Mouse (Mus musculus) G1E-ER4 (cell line): ENCODE results near the gene Ckb. TPM values are rescaled to one million over a fixed set of nuclear protein-coding genes. Genes with fewer than 3 reads are reported as not detected.

Source experiments
- GATA1 ChIP-seq: IDR thresholded peaks from one replicate; pipeline ENCODE4 v1.8.0; 2012; ENCODE audit warnings: low read length, inconsistent platforms
- polyA plus RNA-seq: library from polyadenylated mRNA; stranded (reverse); fragments of >175 nt; gene quantifications from 2 replicates; pipeline ENCODE4 v1.2.3, GENCODE M21; 2012

Gene Ckb
- not detected in 2 replicates for polyA plus RNA-seq

DNA sequence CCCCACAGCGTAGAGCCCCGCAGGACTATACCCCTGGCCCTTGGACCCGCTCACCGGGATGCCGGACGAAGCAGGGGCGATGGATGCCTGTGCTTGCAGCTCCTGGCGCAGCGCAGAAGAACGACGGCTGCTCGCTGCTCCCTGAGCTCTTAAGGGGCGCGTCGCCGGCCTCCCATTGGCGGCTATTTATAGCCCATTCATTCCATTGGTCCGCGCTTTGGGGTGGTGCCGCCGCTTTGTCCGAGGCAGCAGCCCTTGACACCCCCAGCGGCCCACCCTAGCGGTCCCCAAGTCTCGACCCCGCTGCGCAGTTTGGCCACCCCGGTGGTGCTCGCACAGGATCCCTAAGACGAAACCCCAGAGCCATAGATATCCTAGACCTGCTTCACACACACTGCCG, at the start of gene Ckb:
Gene Ckb (minus strand): TSS at position 163 of the 400 bp plus-strand sequence.
- no peak for TF ChIP-seq GATA1

DNA sequence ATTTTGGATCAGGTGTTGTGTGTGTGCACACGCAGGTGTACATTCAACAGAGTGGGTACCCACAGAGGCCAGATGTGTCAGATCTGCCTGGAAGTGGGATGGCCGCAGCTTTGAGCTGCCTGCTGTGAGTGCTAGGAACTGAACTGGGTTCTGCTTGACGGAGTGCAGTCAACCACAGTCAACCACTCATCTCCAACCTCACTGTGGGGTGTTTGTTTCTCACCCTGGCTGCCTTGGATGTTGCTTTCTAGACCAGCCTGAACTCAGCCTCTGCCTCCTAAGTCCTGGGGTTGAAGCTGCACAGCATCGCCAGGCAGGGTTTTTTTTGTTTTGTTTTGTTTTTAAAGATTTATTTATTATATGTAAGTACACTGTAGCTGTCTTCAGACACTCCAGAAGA, 48.1 kb upstream of the Ckb start:
- no peak for TF ChIP-seq GATA1

DNA sequence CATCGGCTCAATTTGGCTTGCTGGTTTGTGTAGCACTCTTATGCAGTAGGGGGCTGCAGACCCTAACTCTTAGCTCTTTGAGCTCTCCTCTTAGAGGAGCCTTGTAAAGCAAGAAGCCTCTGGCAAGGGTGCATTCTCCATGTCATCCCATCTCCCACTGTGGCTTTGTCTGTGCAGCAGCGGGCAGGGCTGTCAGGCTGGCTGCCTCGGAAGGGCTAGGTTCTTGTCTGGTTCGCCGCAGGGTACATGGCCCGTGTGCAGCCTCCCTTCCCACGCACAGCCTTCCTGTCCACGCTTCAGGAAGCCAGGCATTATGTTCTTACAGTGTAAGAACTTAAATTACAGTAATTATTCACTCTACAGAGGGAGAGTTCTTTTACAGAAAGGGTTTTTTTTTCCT, 46.5 kb upstream of the Ckb start:
- TF ChIP-seq GATA1 = no peak

DNA sequence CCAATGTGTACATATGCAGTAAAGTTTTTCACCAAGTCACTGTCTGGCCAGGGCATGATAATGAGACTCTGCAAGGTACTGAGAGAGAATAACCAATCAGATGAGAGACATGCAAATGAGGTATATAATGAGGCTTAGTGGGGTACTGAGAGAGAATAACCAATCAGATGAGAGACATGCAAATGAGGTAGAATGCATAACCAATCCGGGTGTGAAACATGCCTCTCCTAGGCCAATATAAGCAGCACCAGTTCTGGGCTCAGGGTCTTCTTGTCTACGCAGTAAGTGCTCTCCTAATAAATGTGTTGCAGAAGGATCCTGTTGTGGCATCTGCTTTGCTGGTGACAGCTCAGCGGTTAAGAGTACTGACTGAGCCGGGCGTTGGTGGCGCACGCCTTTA, 44.4 kb upstream of the Ckb start:
- no peak for TF ChIP-seq GATA1

DNA sequence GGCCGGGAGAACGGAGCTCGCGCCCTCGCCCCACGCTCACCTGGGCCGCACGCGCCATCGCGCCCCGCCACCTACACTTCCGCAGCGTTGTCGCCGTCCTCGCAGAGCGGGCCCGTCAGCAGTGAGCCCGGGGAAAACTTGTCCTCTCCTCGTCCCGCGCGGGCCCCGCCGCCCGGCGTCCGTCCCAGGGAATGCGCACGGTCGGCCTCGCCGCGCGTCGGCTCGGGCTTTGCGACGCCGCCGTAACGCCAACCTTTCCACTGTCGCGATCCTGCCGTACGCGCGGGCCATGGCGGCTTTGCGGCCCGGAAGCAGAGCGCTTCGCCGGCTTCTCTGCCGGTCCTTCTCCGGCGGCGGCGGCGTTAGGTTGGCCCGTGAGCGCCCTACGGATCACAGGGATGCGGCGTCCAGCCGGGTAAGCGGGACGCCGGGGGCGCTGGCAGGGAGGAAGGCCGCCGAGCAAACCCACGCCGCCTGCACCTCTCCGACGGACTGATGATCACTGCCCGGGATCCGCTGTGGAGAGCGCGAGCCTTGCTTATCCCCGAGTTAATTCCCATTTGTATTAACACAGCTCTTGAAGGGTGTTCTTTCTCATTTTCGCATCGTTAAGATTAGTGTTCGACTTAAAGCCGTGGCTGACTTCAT, 41.0 kb upstream of the Ckb start, which contains the start of the genes Bag5 and Apopt1:
Gene Bag5 (minus strand): TSS at position 254 of the 648 bp plus-strand sequence.
Gene Apopt1 (plus strand): TSS at position 258 of the 648 bp plus-strand sequence.
- no peak for TF ChIP-seq GATA1

DNA sequence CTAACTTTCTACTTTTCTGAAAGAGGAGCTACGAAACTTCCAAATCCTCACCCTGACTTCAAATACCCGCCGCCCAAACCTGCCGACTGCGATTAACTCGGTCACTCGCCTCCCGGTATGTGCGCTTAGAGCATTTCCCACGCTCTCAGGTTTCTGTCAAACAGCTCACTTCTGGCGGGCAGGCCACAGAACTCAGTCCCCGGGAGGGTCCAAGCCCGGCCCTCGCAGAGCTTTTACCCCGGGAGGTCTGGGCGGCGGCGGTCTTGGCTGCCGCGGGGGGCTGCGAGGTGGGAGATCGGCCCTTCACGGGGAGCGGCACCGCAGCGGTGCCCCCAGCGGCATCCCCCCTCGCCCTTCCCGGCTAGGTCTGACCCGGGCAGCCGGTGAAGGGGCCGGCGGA, 40.3 kb upstream of the Ckb start:
- no peak for TF ChIP-seq GATA1

DNA sequence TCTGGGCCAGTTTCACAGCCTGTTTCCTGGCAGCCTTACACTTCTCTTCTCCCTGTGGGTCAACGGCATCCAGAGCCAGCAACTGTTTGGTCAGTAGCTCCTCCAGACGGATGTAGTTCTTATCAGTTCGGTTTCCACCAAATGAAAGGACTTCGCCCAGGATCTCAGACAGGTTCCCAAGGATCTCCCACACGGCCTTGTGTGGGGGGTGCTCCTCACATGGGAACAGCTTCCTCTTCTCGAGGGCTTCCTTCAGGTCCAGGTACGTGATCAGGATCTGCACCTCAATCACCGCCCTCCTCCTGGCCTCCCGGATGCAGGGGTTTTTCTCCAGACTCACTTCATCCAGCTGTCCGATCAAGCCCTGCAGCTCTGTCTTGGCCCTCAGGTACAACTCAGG, 38.0 kb upstream of the Ckb start:
- no peak for TF ChIP-seq GATA1

DNA sequence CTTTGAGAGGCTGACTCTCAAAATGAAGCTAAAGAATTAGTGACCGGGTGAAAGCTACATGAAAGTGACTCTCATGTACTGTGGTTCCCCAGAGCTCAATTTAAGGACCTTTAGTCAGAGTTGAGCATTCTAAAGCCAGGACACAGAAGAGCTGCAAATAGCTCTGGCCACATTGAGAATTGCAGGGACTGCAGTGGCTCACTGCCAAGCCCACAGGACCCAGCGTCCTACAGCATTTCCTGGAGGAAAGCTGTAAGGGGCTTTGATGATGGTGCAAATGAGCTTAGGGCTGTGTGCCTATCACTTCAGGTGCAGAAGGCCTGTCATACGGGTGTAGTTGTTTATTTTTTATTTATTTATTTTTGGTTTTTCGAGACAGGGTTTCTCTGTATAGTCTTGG, 36.0 kb upstream of the Ckb start:
- TF ChIP-seq GATA1 = no peak

DNA sequence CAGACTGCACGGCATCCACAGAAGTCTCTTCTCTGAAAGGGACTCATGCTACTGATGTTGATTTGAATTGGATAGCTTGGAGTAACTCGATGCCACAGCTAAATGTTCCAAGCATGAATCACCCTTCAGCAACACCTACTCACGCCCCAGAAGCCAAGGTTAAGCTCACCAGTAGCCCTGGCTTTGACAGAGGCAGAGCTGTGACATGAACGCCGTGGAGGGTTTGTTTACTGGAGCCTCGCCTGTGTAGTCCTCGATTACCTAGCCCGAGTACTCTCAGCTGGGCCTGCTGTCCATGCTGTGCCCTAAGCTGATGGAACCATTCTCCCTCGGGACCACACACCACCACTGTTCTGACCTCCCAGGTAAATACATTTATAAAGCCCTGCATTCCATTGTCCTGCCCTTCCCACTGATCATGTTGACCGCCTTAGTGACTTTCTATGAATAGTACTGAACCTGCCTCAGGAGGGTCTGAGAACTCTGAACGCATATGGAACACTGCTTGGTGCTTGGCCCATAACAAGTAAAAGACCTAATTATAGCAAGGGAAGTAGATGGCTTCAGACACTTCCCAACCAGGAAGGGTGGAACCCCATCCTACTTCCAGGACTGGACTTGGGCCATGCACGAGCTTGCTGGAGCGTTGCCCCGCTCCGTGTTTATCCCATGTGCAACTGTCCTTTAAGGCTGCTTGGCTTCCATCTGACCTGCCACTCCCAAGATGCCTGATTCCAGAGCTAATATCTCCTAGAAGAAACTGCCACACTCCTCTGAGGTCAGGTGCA, 33.2 kb upstream of the Ckb start:
- no peak for TF ChIP-seq GATA1

DNA sequence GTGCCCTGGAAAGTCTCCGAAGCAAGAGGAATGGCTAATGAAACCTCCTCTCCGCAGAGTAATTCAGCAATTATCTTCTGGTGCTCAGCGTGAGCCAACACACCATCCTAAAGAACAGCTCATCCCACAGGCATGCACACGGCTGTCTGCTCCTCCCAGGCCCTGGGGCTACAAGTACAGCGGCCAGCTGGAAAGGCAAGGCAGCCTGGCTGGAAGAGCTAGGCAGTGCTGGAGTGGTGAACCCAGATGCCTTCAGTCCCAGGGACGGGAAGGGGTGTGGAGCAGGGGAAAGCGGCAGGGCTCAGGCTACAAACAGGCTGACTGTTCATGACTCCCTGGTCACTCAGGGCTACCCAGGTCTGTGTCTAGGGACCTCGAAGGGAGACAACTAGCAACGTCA, 32.5 kb upstream of the Ckb start:
- no peak for TF ChIP-seq GATA1

DNA sequence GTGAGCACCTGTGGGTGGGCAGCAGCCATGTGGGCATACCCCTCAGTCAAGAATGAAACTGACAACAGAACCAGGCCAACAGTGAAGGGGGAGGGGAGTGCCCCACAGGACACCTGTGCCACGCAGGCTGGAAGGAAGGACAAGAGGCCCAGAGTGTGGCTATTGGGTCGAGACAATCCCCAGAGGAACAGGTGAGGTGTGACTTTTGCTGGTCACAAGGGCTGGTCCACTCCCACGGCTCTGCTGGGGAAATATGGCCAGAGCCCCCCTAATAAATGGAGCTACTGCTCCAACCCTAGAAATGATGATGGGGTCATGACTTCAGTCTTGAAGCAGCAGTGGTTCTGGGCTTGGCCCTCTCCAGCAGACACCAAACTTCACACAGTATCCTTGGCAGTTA, 31.2 kb upstream of the Ckb start:
- TF ChIP-seq GATA1 = no peak

DNA sequence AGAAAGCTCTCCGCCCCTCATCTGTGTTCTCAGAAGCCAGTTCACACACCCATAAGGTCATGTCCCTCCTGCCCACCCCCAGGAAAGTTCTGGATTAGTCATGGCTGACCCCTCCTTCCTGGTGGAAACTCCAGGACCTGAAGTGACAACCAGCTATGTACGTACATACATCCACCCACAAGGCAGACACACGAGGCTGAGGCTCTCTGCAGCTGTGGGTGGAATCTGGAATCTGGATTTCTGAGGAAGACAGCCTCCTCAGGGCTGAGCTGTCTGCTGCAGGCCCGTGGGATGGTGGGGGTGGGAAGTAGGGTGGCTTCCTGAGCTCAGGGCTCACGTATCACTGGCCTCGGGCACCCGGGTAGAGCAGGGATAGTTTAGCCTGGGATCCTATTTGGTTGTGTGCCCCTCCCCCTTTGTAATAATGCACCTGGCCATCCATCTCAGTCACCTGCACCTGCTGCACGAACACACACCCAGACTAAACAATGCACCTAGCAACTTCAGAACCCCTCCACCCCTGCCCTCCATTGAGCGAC, 28.9 kb upstream of the Ckb start:
- TF ChIP-seq GATA1 = no peak

DNA sequence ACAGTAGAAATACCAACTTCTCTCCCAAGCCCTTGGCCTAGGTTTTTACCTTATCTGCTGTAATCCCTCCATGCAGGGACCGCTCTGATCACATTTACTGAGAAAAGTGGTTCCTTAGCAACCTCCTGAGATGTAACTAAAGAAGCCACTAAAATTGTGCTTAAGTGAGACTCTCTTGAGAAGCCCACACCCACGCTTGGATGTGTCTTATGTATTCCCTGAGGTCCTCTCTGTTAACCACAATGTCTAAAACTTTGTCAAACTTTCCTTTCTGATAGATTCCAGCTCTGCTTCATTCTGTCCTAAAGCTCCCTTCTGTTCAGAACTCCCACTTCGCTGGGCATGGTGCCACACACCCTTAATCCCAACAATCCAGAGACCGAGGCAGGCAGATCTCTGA, 27.4 kb upstream of the Ckb start:
- no peak for TF ChIP-seq GATA1

DNA sequence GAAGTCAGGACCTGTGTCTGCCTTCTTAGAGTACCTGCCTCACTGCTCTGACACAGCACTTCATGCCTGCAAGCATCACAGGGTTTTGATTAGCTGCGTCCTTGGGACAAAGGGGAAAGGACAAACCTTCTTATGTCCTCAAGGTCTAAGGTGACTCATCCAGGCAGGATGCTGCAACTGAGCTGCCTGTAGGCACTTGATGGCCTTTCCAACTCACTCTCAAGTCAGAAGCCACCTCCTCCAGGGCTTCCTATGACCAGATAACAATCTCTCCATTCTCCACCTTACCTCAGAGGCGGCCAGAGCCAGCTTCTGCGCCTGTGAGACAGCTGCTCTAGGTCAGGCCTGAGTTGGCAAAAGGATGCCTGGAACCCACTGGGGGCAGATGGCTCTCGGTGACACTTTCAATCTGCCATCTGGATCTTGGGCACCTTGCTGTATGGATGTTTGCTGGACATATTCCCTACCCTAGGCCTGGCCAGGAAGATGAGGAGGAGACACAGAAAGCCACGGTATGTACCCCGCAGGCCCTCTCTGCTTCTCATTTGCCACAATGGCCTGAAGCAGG, 26.3 kb upstream of the Ckb start:
- TF ChIP-seq GATA1 = no peak

DNA sequence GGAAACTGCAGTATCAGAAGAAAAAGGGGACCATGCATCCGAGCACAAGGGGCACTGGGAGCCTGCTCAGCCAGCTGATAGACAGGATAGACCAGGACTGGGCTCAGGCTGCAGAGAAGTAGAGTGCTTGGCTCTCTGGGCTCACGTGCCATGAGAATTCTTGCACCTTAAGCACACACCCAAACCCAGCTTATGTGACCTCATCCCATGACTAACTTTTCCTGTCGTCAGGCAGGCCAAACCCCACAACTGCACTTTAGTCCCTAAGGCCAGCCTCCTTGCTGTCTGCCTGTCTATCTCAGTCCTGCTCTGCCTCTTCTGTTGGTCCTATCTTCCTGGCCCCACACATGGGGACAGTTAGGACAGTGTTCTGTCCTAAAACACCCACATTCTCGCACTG, 25.6 kb upstream of the Ckb start:
- TF ChIP-seq GATA1 = no peak

DNA sequence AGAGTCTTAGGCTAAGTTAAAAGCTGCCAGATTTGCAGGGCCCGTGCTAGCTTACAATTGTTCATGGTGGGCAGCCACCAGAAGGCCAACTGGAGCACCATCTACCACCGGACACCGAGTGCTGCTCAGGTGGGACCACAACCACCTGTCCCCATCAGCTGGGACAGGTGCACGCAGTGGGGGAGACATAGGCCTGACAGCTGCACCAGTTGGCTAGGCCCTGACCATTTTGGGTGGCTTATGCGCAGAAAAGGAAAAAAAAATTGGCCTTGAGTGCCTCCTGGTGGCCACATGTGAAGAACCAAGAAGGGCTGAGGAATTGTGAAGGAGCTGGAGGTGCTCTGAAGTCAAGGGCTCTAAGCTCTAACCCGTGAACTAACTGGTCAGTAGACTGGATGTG, 24.1 kb upstream of the Ckb start:
- TF ChIP-seq GATA1 = no peak
